Mouse (Mus musculus) megakaryocyte, embryonic 14.5 days (primary cell): ENCODE data around the gene Rps2.

Experiments
- FLI1 ChIP-seq: IDR thresholded peaks from 2 replicates; pipeline ENCODE4 v1.6.1; 2012; ENCODE audit warnings: low read length, inconsistent platforms, mixed read lengths
- GATA1 ChIP-seq: IDR thresholded peaks from 3 replicates; pipeline ENCODE4 v1.6.1; 2012; ENCODE audit warnings: mixed read lengths, low read length, inconsistent platforms, borderline replicate concordance

GRCm38 (mm10) chr17:24698715-24699114, 19.2 kb upstream of the Rps2 start:
- TF ChIP-seq FLI1 (no peak), GATA1 (no peak)
